Comparison of ENCODE assay signal across 8 mouse cellular contexts in genomic region chr17:30612075-30612859, GRCm38 (mm10). TPM values are rescaled to one million over a fixed set of nuclear protein-coding genes. Genes with fewer than 3 reads are reported as not detected.
DNase-seq lines count a peak whose midpoint lies in the region; ATAC-seq and TF ChIP-seq lines count a peak whose summit lies in the region.

No protein-coding gene starts in this region.

- ATAC-seq in activated CD4-positive, CD25-positive, alpha-beta regulatory T cell, adult 4 months: peak; percentile 99

- 0 out of 2 replicates have a peak overlapping the region, but pooled peaks have one; percentile 40 for H3K27ac ChIP-seq in cortical plate, adult 2 months (ENCODE audit: insufficient read depth, low read length)

- H3K4me1 ChIP-seq in cortical plate, adult 2 months (ENCODE audit: control insufficient read depth, insufficient read depth, low read length): peaks cover 9% of the 10 kb centered on the region
- peaks cover 50% of the 10 kb centered on the region for H3K4me1 ChIP-seq in megakaryocyte, embryonic 14.5 days

- H3K27me3 ChIP-seq in megakaryocyte, embryonic 14.5 days (replicated peaks): no peaks in the 10 kb centered on the region

- no peak for TF ChIP-seq CTCF in cortical plate, adult 2 months (IDR thresholded peaks at IDR 0.05; ENCODE audit: extremely low read depth, insufficient read depth, low read length)

- peaks cover 18% of the 10 kb centered on the region for H3K36me3 ChIP-seq in megakaryocyte, embryonic 14.5 days (replicated peaks; ENCODE audit: low read length)

- peak; percentile 100 for DNase-seq in gastrocnemius, adult 8-10 months (ENCODE audit: low spot score in 2 of 2)
- DNase-seq in hindlimb bud, embryonic 11.5 days (ENCODE audit: extremely low spot score, low read depth, low spot score): peak; percentile 87
- DNase-seq in left cerebral cortex, adult 8-10 months (ENCODE audit: low spot score in 2 of 2): peak; percentile 100
- DNase-seq in right cerebral cortex, postnatal 10 days (ENCODE audit: low spot score in 2 of 2): peak; percentile 100
- DNase-seq in urinary bladder, postnatal 25 days (ENCODE audit: low spot score): peak; percentile 100

- peak overlapping the region; percentile 57 for H3K4me3 ChIP-seq in cortical plate, adult 2 months (ENCODE audit: insufficient read depth, low read length)
- peak overlapping the region; percentile 92 for H3K4me3 ChIP-seq in megakaryocyte, embryonic 14.5 days (replicated peaks)

- TF ChIP-seq POLR2A in cortical plate, adult 2 months (IDR thresholded peaks at IDR 0.05; ENCODE audit: extremely low read depth, insufficient read depth, low read length): peak; percentile 40; the same call in 1 of the 2 replicates

- H3K9me3 ChIP-seq in megakaryocyte, embryonic 14.5 days: no peaks in the 10 kb centered on the region

RNA-seq across cellular contexts. Expression of gene Dnah8, which starts 11.9 kb away (rescaled TPM):
- polyA plus RNA-seq in activated CD4-positive, CD25-positive, alpha-beta regulatory T cell, adult 4 months (2017; shearing (Covaris generic)): 10 to 100 TPM; 15.6 to 23.1 TPM
- polyA plus RNA-seq in cortical plate, adult 2 months (2012; rRNA removed): 0.49 and 0.50 TPM in 2 replicates
- under 1 TPM in 2 of 4 experiments, not detected in 2; 0.18 to 0.24 TPM for total RNA-seq in gastrocnemius, adult 8-10 months (2022)
- total RNA-seq in left cerebral cortex, adult 8-10 months (2022): 1 to 10 TPM in 3 of 4 experiments, under 1 TPM in 1; 0.91 to 1.9 (median 1.7) TPM
- polyA plus RNA-seq in megakaryocyte, embryonic 14.5 days (2012; ENCODE audit: insufficient read depth, low replicate concordance): not detected in 2 replicates

RNA-seq across cellular contexts. Expression of gene Glo1, which starts 14.4 kb away (rescaled TPM):
- polyA plus RNA-seq in activated CD4-positive, CD25-positive, alpha-beta regulatory T cell, adult 4 months (2017; shearing (Covaris generic)): 100 to 1,000 TPM; 117 to 142 TPM
- 114 and 115 TPM in 2 replicates for polyA plus RNA-seq in cortical plate, adult 2 months (2012; rRNA removed)
- total RNA-seq in gastrocnemius, adult 8-10 months (2022): 100 to 1,000 TPM; 174 to 196 (median 184) TPM
- total RNA-seq in left cerebral cortex, adult 8-10 months (2022): 100 to 1,000 TPM; 157 to 162 (median 161) TPM
- 0.65 and 21.7 TPM in 2 replicates for polyA plus RNA-seq in megakaryocyte, embryonic 14.5 days (2012; ENCODE audit: insufficient read depth, low replicate concordance)

RNA-seq across cellular contexts. Expression of gene Btbd9, which starts 36.0 kb away (rescaled TPM):
- 10 to 100 TPM; 51.2 to 51.6 TPM for polyA plus RNA-seq in activated CD4-positive, CD25-positive, alpha-beta regulatory T cell, adult 4 months (2017; shearing (Covaris generic))
- polyA plus RNA-seq in cortical plate, adult 2 months (2012; rRNA removed): 43.5 and 50.2 TPM in 2 replicates
- total RNA-seq in gastrocnemius, adult 8-10 months (2022): 10 to 100 TPM; 11.9 to 18.5 (median 12.6) TPM
- 100 to 1,000 TPM in 1 of 4 experiments, 10 to 100 TPM in 3; 85.1 to 103 (median 92.1) TPM for total RNA-seq in left cerebral cortex, adult 8-10 months (2022)
- polyA plus RNA-seq in megakaryocyte, embryonic 14.5 days (2012; ENCODE audit: insufficient read depth, low replicate concordance): 80.3 and 125 TPM in 2 replicates

Comparison
In these comparisons a context has a peak if more than half of its experiments do, and no peak if none do; other contexts are left out.
1. Peak in every context shown above with its lines: DNase-seq, ATAC-seq, H3K4me3 ChIP-seq and H3K27ac ChIP-seq.
2. RNA of gene Dnah8, which starts 11.9 kb away (polyA plus RNA-seq): 15.6 to 23.1 TPM in activated CD4-positive, CD25-positive, alpha-beta regulatory T cell, adult 4 months; 0.49 to 0.50 TPM in cortical plate, adult 2 months and not detected in megakaryocyte, embryonic 14.5 days; every median in the first group is over 10 times any median in the second.